Mouse (Mus musculus) embryonic facial prominence, embryonic 11.5 days (tissue): ENCODE results near the gene Pfdn5. TPM values are rescaled to one million over a fixed set of nuclear protein-coding genes. Genes with fewer than 3 reads are reported as not detected.

ENCODE experiments used
- ATAC-seq: fragments of 200-750 bp; cut with Nextera tagmentation; replicated peaks from 2 replicates; pipeline ENCODE4 v1.8.0; 2017; ENCODE audit warnings: low read depth; ENCODE audit not compliant: insufficient number of reproducible peaks, low FRiP score, low TSS enrichment
- DNase-seq: peaks from one replicate; pipeline ENCODE4 v3.0.0-alpha.2; 2015; ENCODE audit warnings: low spot score
- H3K27ac ChIP-seq: fragments of 300-500 bp; sonication (generic); replicated peaks from 2 replicates; pipeline ENCODE4 v1.5.1; 2014; ENCODE audit warnings: mild to moderate bottlenecking, low read depth, low read length, control low read depth
- H3K27me3 ChIP-seq: fragments of 300-500 bp; sonication (generic); 2 replicates; pipeline ENCODE4 v1.6.1; 2014; ENCODE audit warnings: mild to moderate bottlenecking, low read length, moderate library complexity, mixed read lengths; ENCODE audit not compliant: control insufficient read depth, insufficient read depth
- H3K36me3 ChIP-seq: fragments of 300-500 bp; sonication (generic); replicated peaks from 2 replicates; pipeline ENCODE4 v1.6.1; 2014; ENCODE audit warnings: low read depth, mild to moderate bottlenecking, low read length, moderate library complexity, mixed read lengths; ENCODE audit not compliant: control insufficient read depth, insufficient read depth
- H3K4me1 ChIP-seq: fragments of 300-500 bp; sonication (generic); 2 replicates; pipeline ENCODE4 v1.6.1; 2014; ENCODE audit warnings: low read length, mixed read lengths; ENCODE audit not compliant: control insufficient read depth, insufficient read depth
- H3K4me2 ChIP-seq: fragments of 300-500 bp; sonication (generic); 2 replicates; pipeline ENCODE4 v1.6.1; 2014; ENCODE audit warnings: low read depth, mild to moderate bottlenecking, control low read depth, low read length, moderate library complexity
- H3K4me3 ChIP-seq: fragments of 300-500 bp; sonication (generic); 2 replicates; pipeline ENCODE4 v1.5.1; 2014; ENCODE audit warnings: low read depth, low read length, control low read depth
- H3K9ac ChIP-seq: fragments of 300-500 bp; sonication (generic); replicated peaks from 2 replicates; pipeline ENCODE4 v1.6.1; 2014; ENCODE audit warnings: mild to moderate bottlenecking, control low read depth, low read length
- H3K9me3 ChIP-seq: fragments of 300-500 bp; sonication (generic); replicated peaks from 2 replicates; pipeline ENCODE4 v1.6.1; 2016; ENCODE audit warnings: mild to moderate bottlenecking, low read length, inconsistent platforms, mixed read lengths; ENCODE audit not compliant: control insufficient read depth
- WGBS: fragments of 180-500 bp; shearing (Covaris S2); extraction: QIAGEN DNeasy Blood & Tissue Kit; methylation state at CpG from one replicate; pipeline ENCODE4 v1.1.7; 2014; 5-methylcytosine and 5-hydroxymethylcytosine counted together
- polyA plus RNA-seq: library from polyadenylated mRNA; unstranded; fragments of >200 nt; fragmentation: Nextera tagmentation; extraction: Ambion mirVana; gene quantifications from 2 replicates; pipeline ENCODE4 v1.2.1, GENCODE M21; 2014

Pfdn5 gene
- polyA plus RNA-seq, 1 experiment from 2014 or later = 453 TPM

DNA sequence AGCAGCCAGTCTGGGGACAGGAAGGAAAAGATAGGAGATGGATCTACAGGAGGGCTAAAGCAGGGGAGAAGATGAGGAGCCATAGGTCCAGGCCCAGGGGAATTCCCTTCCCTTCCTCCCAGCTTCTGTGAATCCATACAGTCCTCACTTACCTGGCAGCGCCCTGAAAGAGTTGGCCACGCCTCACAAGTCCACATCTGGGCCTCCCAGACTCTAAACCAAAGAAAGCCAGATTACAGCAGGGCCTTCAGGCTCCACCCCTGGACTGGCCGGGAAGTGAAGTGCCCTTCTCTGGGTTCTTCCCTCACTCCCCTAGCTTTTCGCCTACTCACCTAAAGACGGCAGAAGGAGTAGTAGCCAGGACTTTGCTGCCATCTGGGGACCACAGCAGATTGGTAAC, 13.7 kb downstream of the Pfdn5 start:
- Histone ChIP-seq H3K4me1 (no peaks in the 10 kb centered on the region), H3K9ac (no peak overlapping the region), H3K4me3 (no peak overlapping the region), H3K27me3 (no peaks in the 10 kb centered on the region), H3K9me3 (no peaks in the 10 kb centered on the region), H3K36me3 (peaks cover 21% of the 10 kb centered on the region), H3K27ac (no peak overlapping the region), H3K4me2 (no peak overlapping the region)
- ATAC-seq (no peak), DNase-seq (no peak)
- WGBS = 73% methylated on average over 5 of the region's 5 CpGs

DNA sequence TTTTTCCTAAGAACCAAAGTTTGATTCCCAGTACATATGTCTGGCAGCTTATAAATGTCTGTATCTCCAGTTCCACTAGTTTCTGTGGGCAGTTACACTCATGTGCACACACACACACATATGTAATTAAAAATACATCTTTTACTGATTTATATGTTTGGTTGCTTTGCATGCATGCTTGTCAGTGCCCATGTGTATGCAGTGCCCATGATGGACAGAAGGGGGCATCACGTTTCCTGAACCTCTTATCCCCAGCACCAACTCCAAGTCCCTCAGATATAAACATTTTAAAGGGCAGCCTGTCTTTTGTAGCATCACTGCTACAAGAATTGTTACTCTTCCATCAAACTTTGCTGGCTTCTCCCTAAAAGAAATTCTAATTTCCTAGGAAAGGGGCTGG, 15.7 kb downstream of the Pfdn5 start:
- ATAC-seq (no peak), DNase-seq (peak; percentile 60)
- no peaks in the 10 kb centered on the region for H3K4me1 ChIP-seq
- H3K27ac ChIP-seq = no peak overlapping the region
- no peak overlapping the region for H3K4me3 ChIP-seq
- H3K36me3 ChIP-seq = peaks cover 18% of the 10 kb centered on the region
- no peaks in the 10 kb centered on the region for H3K27me3 ChIP-seq
- WGBS = 16% methylated on average over 1 of the region's 1 CpGs
- no peak overlapping the region for H3K9ac ChIP-seq
- H3K4me2 ChIP-seq = no peak overlapping the region
- no peaks in the 10 kb centered on the region for H3K9me3 ChIP-seq

DNA sequence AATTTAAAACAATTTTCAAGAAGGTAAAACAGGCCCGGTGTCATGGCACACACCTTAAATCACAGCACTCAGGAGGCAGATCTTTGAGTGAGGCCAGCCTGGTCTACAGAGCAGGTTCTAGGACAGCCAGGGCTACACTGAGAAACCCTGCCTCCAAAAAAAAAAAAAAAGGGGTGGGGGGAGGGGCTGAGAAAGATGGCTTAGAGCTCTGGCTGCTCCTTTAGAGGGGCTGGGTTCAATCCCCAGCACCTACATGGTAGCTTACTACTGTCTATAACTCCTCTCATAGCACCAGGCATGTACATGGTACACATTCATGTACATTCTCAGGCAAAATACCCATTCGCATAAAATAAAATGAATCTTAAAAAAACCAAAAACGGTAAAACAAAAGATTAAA, 18.6 kb downstream of the Pfdn5 start:
- no peaks in the 10 kb centered on the region for H3K9me3 ChIP-seq
- H3K27me3 ChIP-seq = no peaks in the 10 kb centered on the region
- ATAC-seq (no peak), DNase-seq (no peak)
- no peak overlapping the region for H3K27ac ChIP-seq
- no peak overlapping the region for H3K4me2 ChIP-seq
- no peak overlapping the region for H3K4me3 ChIP-seq
- no peaks in the 10 kb centered on the region for H3K4me1 ChIP-seq
- H3K36me3 ChIP-seq = peaks cover 5% of the 10 kb centered on the region
- 95% methylated on average over 3 of the region's 3 CpGs for WGBS
- no peak overlapping the region for H3K9ac ChIP-seq

DNA sequence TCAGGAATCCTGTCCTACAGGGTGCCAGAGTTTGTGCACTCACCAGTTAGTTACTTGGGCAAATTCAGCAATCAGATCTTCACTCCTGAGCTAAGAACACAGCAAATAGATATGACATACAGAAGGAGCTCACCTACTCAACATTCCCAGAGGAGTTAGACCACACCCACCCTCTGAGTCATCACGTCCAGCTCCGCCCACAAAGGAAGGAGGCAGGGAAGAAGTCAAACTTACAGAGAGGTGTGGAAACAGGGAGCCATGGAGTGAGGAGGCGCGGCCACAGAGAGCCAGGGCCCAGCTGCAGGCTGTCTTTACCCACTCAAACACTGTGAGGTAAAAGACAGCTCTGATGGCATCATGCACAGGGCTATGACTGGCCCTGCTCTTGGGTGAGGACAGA, 20.5 kb downstream of the Pfdn5 start:
- H3K36me3 ChIP-seq = peaks cover 5% of the 10 kb centered on the region
- DNase-seq = no peak
- ATAC-seq = no peak
- no peak overlapping the region for H3K4me2 ChIP-seq
- no peaks in the 10 kb centered on the region for H3K9me3 ChIP-seq
- 76% methylated on average over 4 of the region's 4 CpGs for WGBS
- H3K27ac ChIP-seq = no peak overlapping the region
- H3K9ac ChIP-seq = no peak overlapping the region
- no peaks in the 10 kb centered on the region; the same call in 1 of the 2 replicates for H3K4me1 ChIP-seq
- no peak overlapping the region for H3K4me3 ChIP-seq
- no peaks in the 10 kb centered on the region for H3K27me3 ChIP-seq

DNA sequence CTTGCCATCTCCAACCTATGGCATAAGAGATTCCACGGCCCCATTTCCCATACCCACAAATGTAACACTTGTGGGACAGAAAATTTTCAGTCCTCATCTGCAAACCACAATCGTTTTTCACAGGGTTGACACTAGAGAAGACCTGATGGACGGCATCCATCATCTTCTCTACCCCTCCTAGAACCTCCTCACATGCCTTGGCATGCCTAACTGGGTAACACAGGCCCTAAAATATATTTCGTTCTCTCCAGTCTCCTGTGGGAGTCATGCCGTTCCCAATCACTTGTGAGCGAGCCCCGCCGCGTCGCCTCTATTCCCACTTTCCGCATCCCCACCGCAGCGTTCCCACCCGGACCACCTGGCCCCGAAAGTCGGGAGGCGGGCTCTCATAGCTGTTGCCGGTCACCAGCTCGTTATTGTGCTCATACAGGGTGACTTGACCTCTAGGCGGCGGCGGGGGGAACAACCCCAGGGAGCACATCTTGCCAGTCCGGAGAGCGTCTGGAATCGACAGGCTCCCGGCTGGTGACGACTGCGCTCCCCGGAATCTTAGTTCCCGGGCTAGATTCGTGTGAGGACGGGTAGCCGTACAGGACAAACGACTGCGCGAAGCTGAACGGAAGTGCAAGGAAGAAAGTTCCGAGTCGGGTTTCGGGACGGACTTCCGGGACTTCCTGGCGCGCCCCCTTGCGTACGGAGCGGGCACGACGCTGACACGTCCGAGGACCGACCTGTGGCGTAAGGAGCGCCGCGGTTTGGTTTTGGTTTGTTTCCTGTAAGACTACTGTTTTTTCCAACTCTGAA, 24.4 kb downstream of the Pfdn5 start, which contains the start of gene Aaas:
TSS of gene Aaas (minus strand) at position 634 of the 804 bp plus-strand sequence.
- H3K9ac ChIP-seq = peak within 1 kb of the TSS; percentile 83
- peak within 1 kb of the TSS; percentile 66 for H3K27ac ChIP-seq
- no peaks in the 10 kb centered on the region for H3K9me3 ChIP-seq
- H3K4me3 ChIP-seq = peak within 1 kb of the TSS; percentile 75
- under 1% methylated on average over 56 of the region's 56 CpGs for WGBS
- no peaks in the 10 kb centered on the region for H3K27me3 ChIP-seq
- ATAC-seq (peak; percentile 81), DNase-seq (peak; percentile 98)
- H3K4me1 ChIP-seq = no peaks in the 10 kb centered on the region; the same call in 1 of the 2 replicates
- H3K36me3 ChIP-seq = peaks cover 5% of the 10 kb centered on the region
- H3K4me2 ChIP-seq = peak within 1 kb of the TSS; percentile 57

DNA sequence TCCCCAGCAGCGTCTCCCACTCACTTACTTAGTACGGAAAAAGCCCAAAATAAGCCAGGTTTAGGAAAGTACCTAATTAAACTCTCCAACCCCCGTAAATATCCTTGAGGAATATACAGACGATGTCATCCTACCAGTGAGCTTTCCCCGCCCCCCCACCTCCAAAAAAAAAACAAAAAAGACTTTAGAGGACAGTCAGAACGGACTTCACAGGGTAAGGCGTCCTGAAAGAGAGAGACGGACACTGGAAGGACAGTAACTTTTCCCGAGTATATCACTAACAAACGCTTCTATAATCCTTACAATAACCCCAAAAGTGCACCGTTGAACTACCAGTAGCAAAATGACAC, 25.0 kb downstream of the Pfdn5 start:
- Histone ChIP-seq H3K36me3 (peaks cover 5% of the 10 kb centered on the region), H3K4me3 (peak overlapping the region; percentile 75), H3K27ac (no peak overlapping the region), H3K9ac (peak overlapping the region; percentile 48), H3K4me2 (peak overlapping the region; percentile 47), H3K9me3 (no peaks in the 10 kb centered on the region), H3K4me1 (peaks cover 2% of the 10 kb centered on the region; the same call in 1 of the 2 replicates), H3K27me3 (no peaks in the 10 kb centered on the region)
- DNase-seq (no peak), ATAC-seq (peak; percentile 2; the same call in 1 of the 2 replicates)
- 12% methylated on average over 11 of the region's 11 CpGs for WGBS

DNA sequence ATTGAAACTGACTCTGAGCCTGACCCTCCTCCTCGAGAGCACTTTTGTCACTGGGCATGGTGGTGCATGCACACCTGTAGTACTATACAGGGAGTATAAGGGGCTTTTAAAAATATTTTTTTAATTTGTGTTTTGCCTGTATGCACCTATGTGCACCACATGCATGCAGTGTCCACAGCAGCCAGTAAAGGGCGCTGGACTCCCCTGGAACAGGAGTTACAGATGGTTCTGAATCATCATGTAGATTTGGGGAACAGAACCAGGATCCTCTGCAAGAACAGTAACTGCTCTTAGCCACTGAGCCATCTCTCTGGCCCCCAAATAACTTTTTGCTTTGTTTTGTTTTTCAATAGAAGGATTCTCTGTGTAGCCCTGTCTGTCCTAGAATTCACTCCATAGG, 26.3 kb downstream of the Pfdn5 start:
- Histone ChIP-seq H3K9ac (no peak overlapping the region), H3K9me3 (no peaks in the 10 kb centered on the region), H3K4me2 (no peak overlapping the region; the same call in 1 of the 2 replicates), H3K27ac (no peak overlapping the region), H3K27me3 (no peaks in the 10 kb centered on the region), H3K4me3 (no peak overlapping the region), H3K4me1 (peaks cover 6% of the 10 kb centered on the region; the same call in 1 of the 2 replicates), H3K36me3 (no peaks in the 10 kb centered on the region)
- DNase-seq (no peak), ATAC-seq (no peak)
- 57% methylated on average over 2 of the region's 2 CpGs for WGBS

DNA sequence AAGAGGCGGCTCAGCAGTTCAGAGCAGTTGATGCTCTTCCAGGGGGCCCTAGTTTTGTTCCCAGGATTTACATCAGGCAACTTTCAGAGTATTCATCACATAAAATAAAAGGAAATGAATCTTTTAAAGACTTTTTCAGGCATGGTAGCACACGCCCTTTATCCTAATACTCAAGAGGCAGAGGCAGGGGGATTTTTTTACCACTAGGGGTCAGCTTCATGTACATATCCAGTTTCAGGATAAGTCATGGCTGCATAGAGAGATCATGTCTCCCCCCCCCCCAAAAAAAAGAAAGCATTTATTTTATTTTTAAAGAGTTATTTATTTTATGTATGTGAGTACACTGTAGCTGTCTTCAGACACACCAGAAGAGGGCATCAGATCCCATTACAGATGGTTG, 28.1 kb downstream of the Pfdn5 start:
- Histone ChIP-seq H3K27ac (no peak overlapping the region), H3K36me3 (no peaks in the 10 kb centered on the region), H3K4me3 (no peak overlapping the region), H3K4me2 (no peak overlapping the region), H3K9me3 (no peaks in the 10 kb centered on the region), H3K27me3 (peaks cover 9% of the 10 kb centered on the region; the same call in 1 of the 2 replicates), H3K4me1 (peaks cover 15% of the 10 kb centered on the region), H3K9ac (no peak overlapping the region)
- 78% methylated on average over 2 of the region's 2 CpGs for WGBS
- no peak for ATAC-seq
- peak; percentile 33 for DNase-seq
